Mouse (Mus musculus): ENCODE measurements around the gene Fam124a. TPM values are rescaled to one million over a fixed set of nuclear protein-coding genes. Genes with fewer than 3 reads are reported as not detected.

The Fam124a gene
- 0.17 and 0.63 TPM in 2 replicates for polyA plus RNA-seq (2012)

DNA sequence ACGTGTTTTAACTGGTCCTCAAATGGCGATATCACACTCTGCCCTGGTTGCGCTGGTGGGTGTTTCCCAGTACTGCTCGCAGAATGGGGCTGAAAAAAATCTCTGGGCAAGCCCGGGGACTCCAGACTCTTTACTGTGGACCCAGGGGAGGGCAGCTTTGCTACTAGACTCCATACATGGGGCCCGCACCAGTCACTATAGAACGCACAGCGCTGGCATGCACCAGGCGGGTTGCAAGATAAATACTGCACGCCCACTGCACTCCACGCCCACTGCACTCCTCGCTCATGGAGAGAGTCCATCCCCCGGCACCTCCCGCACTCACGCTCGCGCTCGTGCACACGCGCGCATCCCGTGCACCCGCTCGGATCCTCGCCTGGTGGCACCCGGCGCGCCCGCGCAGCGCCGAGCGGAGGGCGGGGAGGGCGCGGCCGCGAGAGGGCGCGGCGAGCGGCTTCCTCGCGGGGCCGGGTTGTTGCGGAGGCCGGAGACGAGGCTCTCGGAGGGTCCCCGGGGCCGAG is at the start of gene Fam124a:
Gene Fam124a (plus strand): TSS at position 429 of the 521 bp plus-strand sequence.

DNA sequence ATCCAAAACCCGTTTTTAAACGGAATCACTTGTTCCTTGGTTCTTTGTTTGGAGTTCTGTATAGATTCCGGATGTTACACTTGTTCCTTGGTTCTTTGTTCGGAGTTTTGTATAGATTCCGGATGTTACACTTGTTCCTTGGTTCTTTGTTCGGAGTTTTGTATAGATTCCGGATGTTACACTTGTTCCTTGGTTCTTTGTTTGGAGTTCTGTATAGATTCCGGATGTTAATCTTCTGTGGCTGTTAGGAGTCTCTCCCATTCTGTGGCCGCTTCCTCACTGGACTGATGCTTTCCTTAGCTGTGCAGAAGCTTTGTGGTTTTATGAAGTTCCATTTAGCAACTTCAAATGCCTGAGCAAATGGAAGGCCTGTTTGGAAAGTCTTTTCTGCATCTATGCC is 11.3 kb downstream of the Fam124a start, which contains the start of gene Gm4131:
Gene Gm4131 (minus strand): TSS at position 101 of the 400 bp plus-strand sequence.

Other genes starting within 250 kb of the Fam124a start
- gene Gucy1b2, start 99.4 kb upstream of the Fam124a start, polyA plus RNA-seq (2012), result not detected in 2 replicates
- not detected in 2 replicates for gene Gm4131, start 11.2 kb downstream of the Fam124a start, polyA plus RNA-seq (2012)
- gene Serpine3, start 107.9 kb downstream of the Fam124a start, polyA plus RNA-seq (2012), result not detected in 2 replicates
- gene Ints6, start 205.4 kb downstream of the Fam124a start, polyA plus RNA-seq (2012), result 10.0 and 13.0 TPM in 2 replicates

Data from megakaryocyte-erythroid progenitor cell, adult 5 weeks (primary cell).